Mouse (Mus musculus): ENCODE results near the gene Srrm2.

Gene Srrm2

GRCm38 (mm10) chr17:23806867-23807266 is 16.5 kb downstream of the Srrm2 start:
- no peak for DNase-seq (ENCODE audit: low spot score)

GRCm38 (mm10) chr17:23807918-23808317 is 17.6 kb downstream of the Srrm2 start:
- no peak for DNase-seq (ENCODE audit: low spot score)

GRCm38 (mm10) chr17:23815641-23816040 is 25.3 kb downstream of the Srrm2 start:
- DNase-seq (ENCODE audit: low spot score) = no peak

- DNase-seq (ENCODE audit: low spot score) = no peak
Measured at GRCm38 (mm10) chr17:23818579-23818978, 28.2 kb downstream of the Srrm2 start.

- no peak for DNase-seq (ENCODE audit: low spot score)
Measured at GRCm38 (mm10) chr17:23819235-23819634, 28.9 kb downstream of the Srrm2 start.

GRCm38 (mm10) chr17:23820731-23821130 is 30.4 kb downstream of the Srrm2 start:
- DNase-seq (ENCODE audit: low spot score) = no peak

- DNase-seq (ENCODE audit: low spot score) = no peak
Measured at GRCm38 (mm10) chr17:23822094-23822493, 31.8 kb downstream of the Srrm2 start.

- no peak for DNase-seq (ENCODE audit: low spot score)
Measured at GRCm38 (mm10) chr17:23823018-23823417, 32.7 kb downstream of the Srrm2 start.

- no peak for DNase-seq (ENCODE audit: low spot score)
Measured at GRCm38 (mm10) chr17:23823614-23824013, 33.3 kb downstream of the Srrm2 start.

- no peak for DNase-seq (ENCODE audit: low spot score)
Measured at GRCm38 (mm10) chr17:23825591-23825990, 35.3 kb downstream of the Srrm2 start.

- peak; percentile 55 for DNase-seq (ENCODE audit: low spot score)
Measured at GRCm38 (mm10) chr17:23828271-23829001, 38.1 kb downstream of the Srrm2 start.

- peak; percentile 73 for DNase-seq (ENCODE audit: low spot score)
Measured at GRCm38 (mm10) chr17:23829064-23829619, 38.8 kb downstream of the Srrm2 start, which contains the start of gene Elob. TSS of gene Elob (minus strand) at chr17:23829136.

- DNase-seq (ENCODE audit: low spot score) = no peak
Measured at GRCm38 (mm10) chr17:23831201-23831600, 40.9 kb downstream of the Srrm2 start.

- no peak for DNase-seq (ENCODE audit: low spot score)
Measured at GRCm38 (mm10) chr17:23836006-23836575, 45.8 kb downstream of the Srrm2 start, which contains the start of gene Prss33. TSS of gene Prss33 (minus strand) at chr17:23836056.

- DNase-seq (ENCODE audit: low spot score) = peak; percentile 36
Measured at GRCm38 (mm10) chr17:23841145-23841544, 50.8 kb downstream of the Srrm2 start.

- DNase-seq (ENCODE audit: low spot score) = no peak
Measured at GRCm38 (mm10) chr17:23843141-23843811, 52.9 kb downstream of the Srrm2 start.

GRCm38 (mm10) chr17:23843812-23844273 is 53.5 kb downstream of the Srrm2 start, which contains the start of the genes Prss32 and Prss41:
TSS of gene Prss32 (plus strand) at chr17:23843855.
TSS of gene Prss41 (minus strand) at chr17:23844172.
- peak; percentile 23 for DNase-seq (ENCODE audit: low spot score)

- no peak for DNase-seq (ENCODE audit: low spot score)
Measured at GRCm38 (mm10) chr17:23850028-23850427, 59.7 kb downstream of the Srrm2 start.

- peak; percentile 37 for DNase-seq (ENCODE audit: low spot score)
Measured at GRCm38 (mm10) chr17:23850853-23851749, 60.8 kb downstream of the Srrm2 start.

GRCm38 (mm10) chr17:23853292-23853691 is 63.0 kb downstream of the Srrm2 start:
- DNase-seq (ENCODE audit: low spot score) = peak; percentile 30

- DNase-seq (ENCODE audit: low spot score) = no peak
Measured at GRCm38 (mm10) chr17:23854229-23854765, 64.0 kb downstream of the Srrm2 start.
